ENCODE assay signal across 11 mouse cellular contexts in genomic region chr3:52181326-52182101, GRCm38 (mm10).
A peak's percentile ranks its signal among the peaks of the same experiment; 100 is the strongest.
DNase-seq lines count a peak whose midpoint lies in the region; ATAC-seq lines count a peak whose summit lies in the region.
"Had no signal": no experiment of that assay in that cellular context is flagged by ENCODE, and none has a peak within 500 bp of the region (broad histone marks: within the 10 kb centered on the region; RNA-seq: fewer than 3 reads in every experiment).

No protein-coding gene starts in this region.

- no peak overlapping the region for H3K4me3 ChIP-seq in neural tube, embryonic 11.5 days (ENCODE audit: low read depth, low read length)
- no peak overlapping the region for H3K4me3 ChIP-seq in limb, embryonic 10.5 days
- H3K4me3 ChIP-seq: hindbrain, embryonic 15.5 days had no signal

- peaks cover 35% of the 10 kb centered on the region for H3K4me1 ChIP-seq in neural tube, embryonic 11.5 days (ENCODE audit: control insufficient read depth, insufficient read depth, low read length)
- peaks cover 56% of the 10 kb centered on the region for H3K4me1 ChIP-seq in limb, embryonic 10.5 days

- intact Hi-C loops in heart, postnatal 10 days (cut with DNase I), result loop anchor here (2.0 kb wide), 2 partner anchors 15 to 77 kb away; partner anchors contain the start of gene Maml3

- DNase-seq in heart, adult 11 months, result peak; percentile 70
- DNase-seq in heart, postnatal 10 days, result no peak
- DNase-seq in neural tube, embryonic 11.5 days (ENCODE audit: low spot score), result no peak
- DNase-seq in neural tube, embryonic 10.5 days (ENCODE audit: extremely low spot score, low spot score), result no peak
- DNase-seq in limb, embryonic 10.5 days (ENCODE audit: low spot score), result peak; percentile 28
- no peak for DNase-seq in adrenal gland, adult (ENCODE audit: inconsistent age in 2 of 2, low spot score in 1 of 2)
- no peak for DNase-seq in frontal cortex, postnatal 14 days (ENCODE audit: low spot score in 2 of 2)
- DNase-seq in ovary, postnatal 36 days (ENCODE audit: low spot score), result no peak
- DNase-seq: thymus, adult 2 months had no signal

- WGBS in neural tube, embryonic 11.5 days, result 84% methylated on average over 9 of the region's 9 CpGs
- 88% methylated on average over 9 of the region's 9 CpGs for WGBS in limb, embryonic 10.5 days

- no peaks in the 10 kb centered on the region for H3K9me3 ChIP-seq in neural tube, embryonic 11.5 days (ENCODE audit: control insufficient read depth, low read length)
- no peaks in the 10 kb centered on the region for H3K9me3 ChIP-seq in limb, embryonic 10.5 days (replicated peaks)
- H3K9me3 ChIP-seq: hindbrain, embryonic 15.5 days had no signal

- no peak overlapping the region for H3K9ac ChIP-seq in neural tube, embryonic 11.5 days (ENCODE audit: low read length)
- H3K9ac ChIP-seq: hindbrain, embryonic 15.5 days; liver, embryonic 14.5 days had no signal

- H3K36me3 ChIP-seq in neural tube, embryonic 11.5 days (ENCODE audit: control insufficient read depth, insufficient read depth, low read length), result no peaks in the 10 kb centered on the region
- no peaks in the 10 kb centered on the region for H3K36me3 ChIP-seq in limb, embryonic 10.5 days
- H3K36me3 ChIP-seq: hindbrain, embryonic 15.5 days had no signal

- no peak overlapping the region for H3K4me2 ChIP-seq in neural tube, embryonic 11.5 days (ENCODE audit: low read depth)

- H3K27me3 ChIP-seq in neural tube, embryonic 11.5 days (ENCODE audit: control insufficient read depth, insufficient read depth, low read length), result no peaks in the 10 kb centered on the region
- H3K27me3 ChIP-seq in limb, embryonic 10.5 days (ENCODE audit: low read depth, poor library complexity, severe bottlenecking), result no peaks in the 10 kb centered on the region
- H3K27me3 ChIP-seq: hindbrain, embryonic 15.5 days had no signal

- no peak for ATAC-seq in neural tube, embryonic 11.5 days (ENCODE audit: insufficient read depth, low FRiP score, low TSS enrichment)

- H3K27ac ChIP-seq in neural tube, embryonic 11.5 days (ENCODE audit: low read depth, low read length), result peak overlapping the region; percentile 77; the same call in 1 of the 2 replicates
- H3K27ac ChIP-seq in limb, embryonic 10.5 days, result peak overlapping the region; percentile 96
- H3K27ac ChIP-seq: liver, embryonic 14.5 days had no signal

Comparison
In these comparisons a context has a peak if more than half of its experiments do, and no peak if none do; other contexts are left out.
1. DNase-seq: peak in heart, adult 11 months (single experiment) and limb, embryonic 10.5 days (single experiment); none in heart, postnatal 10 days (0 of 2), neural tube, embryonic 11.5 days (single experiment), neural tube, embryonic 10.5 days (single experiment), adrenal gland, adult (0 of 2), frontal cortex, postnatal 14 days (0 of 2) and ovary, postnatal 36 days (single experiment).